Mouse (Mus musculus): Measurements from ENCODE around the gene Clrn2.

DNA sequence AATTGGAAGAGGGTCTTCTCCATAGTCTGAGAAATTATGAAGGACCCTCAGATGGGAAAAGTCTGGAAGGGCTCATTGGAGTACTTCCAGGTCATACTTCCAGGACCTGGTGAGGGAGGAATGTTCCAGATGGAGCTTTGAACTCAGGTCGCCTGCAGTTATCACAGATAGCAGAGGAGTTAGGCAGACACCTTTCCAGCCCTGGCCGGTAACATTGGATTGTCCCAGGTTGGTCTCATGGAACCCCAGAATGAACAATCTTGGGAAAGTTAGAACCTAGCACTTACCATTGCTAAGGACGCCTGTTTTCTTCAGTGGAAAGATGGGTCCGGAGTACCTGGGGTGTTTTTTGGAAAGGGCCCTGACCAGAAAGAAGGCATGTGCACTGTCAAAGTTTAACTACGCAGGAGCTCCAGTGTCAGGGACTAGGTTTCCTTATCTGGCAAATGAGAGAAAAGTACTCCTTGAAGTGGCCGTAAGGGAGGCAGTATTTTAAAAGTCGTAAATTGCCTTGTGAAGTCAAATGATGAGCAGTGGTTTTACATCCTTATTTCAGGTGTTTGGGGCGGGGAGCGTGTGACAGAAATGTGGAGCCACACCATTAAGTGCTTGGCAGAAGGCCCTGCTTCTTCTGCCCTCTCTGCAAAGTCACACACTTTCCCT is 40.7 kb downstream of the Clrn2 start:
- TF ChIP-seq POLR2AphosphoS5 (IDR thresholded peaks at IDR 0.05; ENCODE audit: insufficient replicate concordance, low read depth, low read length) (no peak), CTCF (IDR thresholded peaks at IDR 0.05; ENCODE audit: low read depth, low read length) (no peak)

All from G1E (cell line).